Mouse (Mus musculus) midbrain, embryonic 15.5 days (tissue): ENCODE results near the gene Dstn. TPM values are rescaled to one million over a fixed set of nuclear protein-coding genes. Genes with fewer than 3 reads are reported as not detected.

ENCODE experiments used
- ATAC-seq: fragments of 200-750 bp; cut with Nextera tagmentation; replicated peaks from 2 replicates; pipeline ENCODE4 v1.8.0; 2017; ENCODE audit warnings: moderate TSS enrichment
- H3K27ac ChIP-seq: fragments of 300-500 bp; sonication (generic); 2 replicates; pipeline ENCODE4 v1.5.1; 2015; ENCODE audit warnings: mild to moderate bottlenecking, inconsistent platforms
- H3K27me3 ChIP-seq: fragments of 300-500 bp; sonication (generic); replicated peaks from 2 replicates; pipeline ENCODE4 v1.6.1; 2015; ENCODE audit warnings: inconsistent platforms
- H3K36me3 ChIP-seq: fragments of 300-500 bp; sonication (generic); replicated peaks from 2 replicates; pipeline ENCODE4 v1.6.1; 2015; ENCODE audit warnings: inconsistent platforms
- H3K4me1 ChIP-seq: fragments of 300-500 bp; sonication (generic); 2 replicates; pipeline ENCODE4 v1.6.1; 2015; ENCODE audit warnings: inconsistent platforms
- H3K4me2 ChIP-seq: fragments of 300-500 bp; sonication (generic); 2 replicates; pipeline ENCODE4 v1.6.1; 2015; ENCODE audit warnings: inconsistent platforms, mild to moderate bottlenecking, moderate library complexity
- H3K4me3 ChIP-seq: fragments of 300-500 bp; sonication (generic); 2 replicates; pipeline ENCODE4 v1.5.1; 2015; ENCODE audit warnings: mild to moderate bottlenecking, inconsistent platforms
- H3K9ac ChIP-seq: fragments of 300-500 bp; sonication (generic); 2 replicates; pipeline ENCODE4 v1.6.1; 2015; ENCODE audit warnings: mild to moderate bottlenecking, inconsistent platforms
- H3K9me3 ChIP-seq: fragments of 300-500 bp; sonication (generic); 2 replicates; pipeline ENCODE4 v1.6.1; 2016; ENCODE audit warnings: inconsistent platforms
- WGBS: fragments of 180-500 bp; shearing (Covaris S2); methylation state at CpG from one replicate; pipeline ENCODE4 v1.1.7; 2015; ENCODE audit warnings: mixed read lengths; 5-methylcytosine and 5-hydroxymethylcytosine counted together
- polyA plus RNA-seq: library from polyadenylated mRNA; unstranded; fragments of >200 nt; fragmentation: Nextera tagmentation; extraction: Ambion mirVana; gene quantifications from 2 replicates; pipeline ENCODE4 v1.2.1, GENCODE M21; 2015

The Dstn gene
- polyA plus RNA-seq, 1 experiment from 2014 or later, result 388 TPM

DNA sequence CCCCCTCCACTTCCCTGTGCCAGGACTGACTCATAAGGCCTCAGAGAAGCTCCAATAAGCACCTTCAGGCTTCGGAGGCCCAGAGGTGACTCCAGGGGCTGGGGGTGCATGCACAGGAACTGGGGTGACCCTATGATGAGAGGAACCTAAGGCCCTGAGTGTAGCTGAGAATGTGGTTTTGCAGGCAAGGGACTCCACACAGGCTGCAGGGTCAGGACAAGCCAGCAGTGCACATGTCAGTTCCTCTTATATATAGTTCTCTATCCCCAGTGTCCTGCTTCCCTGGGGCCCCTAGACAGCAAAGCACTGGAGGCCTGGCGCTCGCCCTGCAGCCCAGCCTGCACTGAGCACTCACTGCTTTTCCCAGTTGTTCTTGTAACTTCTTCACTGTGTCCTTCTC, 32.9 kb downstream of the Dstn start:
- Histone ChIP-seq H3K4me3 (no peak overlapping the region), H3K27me3 (no peaks in the 10 kb centered on the region), H3K4me2 (no peak overlapping the region), H3K4me1 (no peaks in the 10 kb centered on the region), H3K36me3 (peaks cover 39% of the 10 kb centered on the region), H3K27ac (no peak overlapping the region), H3K9me3 (no peaks in the 10 kb centered on the region), H3K9ac (no peak overlapping the region)
- no peak for ATAC-seq
- WGBS, result 96% methylated on average over 3 of the region's 3 CpGs

GRCm38 (mm10) chr2:143948416-143948815, 33.3 kb downstream of the Dstn start:
- no peak overlapping the region for H3K27ac ChIP-seq
- peaks cover 41% of the 10 kb centered on the region for H3K36me3 ChIP-seq
- H3K4me2 ChIP-seq, result no peak overlapping the region
- no peaks in the 10 kb centered on the region for H3K27me3 ChIP-seq
- ATAC-seq, result no peak
- H3K9me3 ChIP-seq, result no peaks in the 10 kb centered on the region
- H3K4me1 ChIP-seq, result no peaks in the 10 kb centered on the region
- WGBS, result 88% methylated on average over 4 of the region's 4 CpGs
- no peak overlapping the region for H3K4me3 ChIP-seq
- no peak overlapping the region for H3K9ac ChIP-seq

DNA sequence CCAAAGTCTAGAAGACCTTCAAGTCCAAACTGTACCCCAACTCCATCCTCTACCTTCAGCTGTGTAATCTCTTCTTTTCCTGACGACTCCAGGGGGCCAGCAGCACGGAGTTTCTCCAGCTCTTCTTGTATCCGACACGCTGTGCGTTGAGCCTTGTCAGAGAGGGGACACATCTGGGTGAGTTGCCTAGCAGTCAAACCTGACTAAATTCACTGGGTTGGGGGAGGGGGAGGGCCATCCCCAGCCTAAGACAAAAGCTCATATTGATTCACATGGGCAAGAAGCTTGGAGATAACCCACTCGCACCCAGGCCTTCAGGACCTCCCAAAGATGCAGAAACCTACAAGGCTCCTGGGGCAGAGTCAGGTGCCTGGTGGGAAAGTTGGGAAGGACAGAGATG, 34.1 kb downstream of the Dstn start:
- 94% methylated on average over 6 of the region's 6 CpGs for WGBS
- H3K27ac ChIP-seq, result no peak overlapping the region
- H3K36me3 ChIP-seq, result peaks cover 40% of the 10 kb centered on the region

GRCm38 (mm10) chr2:143950290-143951027, 35.3 kb downstream of the Dstn start:
- ATAC-seq, result no peak
- Histone ChIP-seq H3K27me3 (no peaks in the 10 kb centered on the region), H3K9ac (no peak overlapping the region), H3K27ac (no peak overlapping the region), H3K4me1 (no peaks in the 10 kb centered on the region), H3K36me3 (peaks cover 35% of the 10 kb centered on the region), H3K4me2 (no peak overlapping the region), H3K9me3 (no peaks in the 10 kb centered on the region), H3K4me3 (no peak overlapping the region)
- 74% methylated on average over 5 of the region's 5 CpGs for WGBS

More for the DNA sequence above, 34.1 kb downstream of the Dstn start:
- H3K4me3 ChIP-seq, result no peak overlapping the region
- no peaks in the 10 kb centered on the region for H3K27me3 ChIP-seq
- H3K4me1 ChIP-seq, result no peaks in the 10 kb centered on the region
- no peak overlapping the region for H3K9ac ChIP-seq
- H3K9me3 ChIP-seq, result no peaks in the 10 kb centered on the region
- no peak for ATAC-seq
- no peak overlapping the region for H3K4me2 ChIP-seq

DNA sequence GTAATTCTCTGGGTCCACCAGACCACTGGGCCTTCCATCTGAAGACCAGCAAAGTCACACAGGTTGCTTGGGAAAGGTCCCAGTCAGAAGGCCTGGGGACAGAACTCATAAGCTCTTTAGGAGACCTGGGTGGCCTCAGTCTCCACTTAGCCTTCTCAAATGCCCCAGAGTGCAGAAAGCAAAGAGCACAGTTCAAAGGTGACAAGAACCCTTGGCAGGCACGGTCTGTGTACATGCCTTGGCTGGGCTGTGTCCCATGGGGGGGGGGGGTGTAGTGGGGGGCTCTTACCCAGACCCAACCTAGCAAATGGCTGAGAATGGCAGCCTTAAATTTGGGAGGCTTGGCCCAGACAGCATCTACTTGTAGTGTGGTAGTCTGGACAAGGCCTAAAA, 35.9 kb downstream of the Dstn start:
- H3K36me3 ChIP-seq, result peaks cover 33% of the 10 kb centered on the region; the same call in 1 of the 2 replicates
- H3K4me1 ChIP-seq, result no peaks in the 10 kb centered on the region
- H3K9ac ChIP-seq, result no peak overlapping the region
- H3K4me2 ChIP-seq, result no peak overlapping the region
- no peak for ATAC-seq
- 89% methylated on average over 1 of the region's 1 CpGs for WGBS
- H3K9me3 ChIP-seq, result no peaks in the 10 kb centered on the region
- H3K27ac ChIP-seq, result no peak overlapping the region
- H3K27me3 ChIP-seq, result no peaks in the 10 kb centered on the region
- H3K4me3 ChIP-seq, result no peak overlapping the region

DNA sequence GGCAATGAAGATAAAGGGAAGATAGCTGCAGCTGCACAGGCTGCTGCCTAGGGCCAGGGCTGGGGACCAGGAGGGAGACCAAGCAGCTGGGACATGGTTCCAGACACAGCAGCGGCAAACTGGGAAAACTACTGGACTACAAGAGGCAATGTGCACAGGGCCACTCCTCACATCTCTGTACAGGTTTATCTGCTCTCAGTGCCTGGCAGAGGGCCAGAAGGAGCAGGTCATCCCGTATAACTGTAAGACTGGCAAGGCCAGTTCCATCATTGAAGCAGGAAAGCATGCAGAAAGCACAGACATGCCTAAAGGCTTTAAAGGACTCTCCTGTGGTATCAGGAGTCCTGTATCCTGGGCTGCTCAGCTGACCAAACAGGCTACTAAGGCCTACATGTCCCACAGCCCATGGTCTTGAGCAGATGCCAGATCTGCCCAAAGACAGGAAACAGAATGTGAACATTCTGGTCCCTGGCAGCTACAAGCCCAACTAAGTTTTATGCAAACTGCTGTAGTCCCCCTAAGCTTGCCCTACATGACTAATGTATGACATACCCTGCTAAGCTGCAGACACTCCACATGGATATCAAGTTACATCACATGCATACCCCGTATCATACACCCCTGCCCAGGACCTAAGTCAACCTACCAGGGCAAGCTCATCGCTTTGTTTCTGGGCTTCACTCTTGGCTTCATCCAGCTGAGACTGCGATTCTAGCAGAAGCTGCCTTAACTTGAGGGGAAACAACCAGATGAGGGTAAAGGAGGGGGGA, 36.6 kb downstream of the Dstn start:
- H3K4me1 ChIP-seq, result no peaks in the 10 kb centered on the region
- 92% methylated on average over 5 of the region's 5 CpGs for WGBS
- no peak overlapping the region for H3K4me2 ChIP-seq
- no peak overlapping the region for H3K27ac ChIP-seq
- H3K4me3 ChIP-seq, result no peak overlapping the region
- H3K27me3 ChIP-seq, result no peaks in the 10 kb centered on the region
- no peak overlapping the region for H3K9ac ChIP-seq
- no peaks in the 10 kb centered on the region for H3K9me3 ChIP-seq
- no peak for ATAC-seq
- peaks cover 34% of the 10 kb centered on the region; the same call in 1 of the 2 replicates for H3K36me3 ChIP-seq

DNA sequence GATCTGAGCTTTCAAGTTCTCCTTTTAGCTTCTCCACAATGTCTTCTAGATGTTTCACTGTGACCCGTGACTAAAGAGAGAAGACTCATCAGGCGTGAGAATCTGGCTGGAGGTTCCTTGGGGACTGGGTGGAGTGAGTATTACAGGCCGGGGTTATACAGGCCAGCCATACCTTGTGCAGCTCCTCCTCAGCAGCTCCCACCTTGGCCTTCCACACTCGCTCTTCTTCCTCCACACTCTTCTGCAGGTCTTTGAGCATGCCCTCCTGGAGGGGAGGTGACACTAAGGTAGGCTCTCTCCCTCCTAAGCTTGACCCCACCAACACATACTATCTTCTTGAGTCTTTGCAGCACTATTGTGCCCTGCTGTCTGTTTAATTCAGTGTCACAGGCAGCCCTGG, 38.8 kb downstream of the Dstn start:
- 94% methylated on average over 4 of the region's 4 CpGs for WGBS
- no peak overlapping the region for H3K9ac ChIP-seq
- ATAC-seq, result no peak
- no peak overlapping the region for H3K4me2 ChIP-seq
- no peaks in the 10 kb centered on the region for H3K27me3 ChIP-seq
- H3K36me3 ChIP-seq, result peaks cover 40% of the 10 kb centered on the region; the same call in 1 of the 2 replicates
- H3K9me3 ChIP-seq, result no peaks in the 10 kb centered on the region
- H3K27ac ChIP-seq, result no peak overlapping the region
- no peaks in the 10 kb centered on the region for H3K4me1 ChIP-seq
- no peak overlapping the region for H3K4me3 ChIP-seq

DNA sequence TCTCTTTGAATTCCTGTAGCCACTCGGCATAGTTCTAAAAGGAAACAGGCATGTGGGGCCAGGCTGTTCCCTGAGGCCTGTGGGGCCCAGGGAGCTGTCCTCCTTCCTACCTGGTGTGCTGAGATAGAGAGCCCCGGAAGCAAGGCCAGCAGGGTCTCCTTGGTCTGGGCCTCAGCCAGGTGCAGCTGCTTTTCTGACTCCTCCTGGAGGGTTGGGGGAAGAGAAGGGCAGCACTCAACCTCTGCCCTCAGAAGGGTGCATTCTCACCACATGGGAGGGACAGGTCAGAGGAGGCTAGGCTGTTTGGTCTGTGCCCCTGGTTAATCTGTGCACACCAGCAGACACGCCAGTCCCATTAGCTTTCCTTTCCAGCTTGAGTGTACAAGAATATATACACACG, 39.9 kb downstream of the Dstn start:
- 90% methylated on average over 4 of the region's 4 CpGs for WGBS
- peaks cover 33% of the 10 kb centered on the region; the same call in 1 of the 2 replicates for H3K36me3 ChIP-seq

GRCm38 (mm10) chr2:143955746-143956145, 40.6 kb downstream of the Dstn start:
- Histone ChIP-seq H3K4me1 (no peaks in the 10 kb centered on the region), H3K9me3 (no peaks in the 10 kb centered on the region), H3K36me3 (peaks cover 33% of the 10 kb centered on the region; the same call in 1 of the 2 replicates), H3K4me3 (no peak overlapping the region), H3K9ac (no peak overlapping the region), H3K4me2 (no peak overlapping the region), H3K27ac (no peak overlapping the region), H3K27me3 (no peaks in the 10 kb centered on the region)
- no peak for ATAC-seq
- WGBS, result 97% methylated on average over 4 of the region's 4 CpGs

More for the DNA sequence above, 39.9 kb downstream of the Dstn start:
- Histone ChIP-seq H3K4me1 (no peaks in the 10 kb centered on the region), H3K27me3 (no peaks in the 10 kb centered on the region), H3K4me2 (no peak overlapping the region), H3K27ac (no peak overlapping the region), H3K9me3 (no peaks in the 10 kb centered on the region), H3K9ac (no peak overlapping the region), H3K4me3 (no peak overlapping the region)
- ATAC-seq, result no peak

DNA sequence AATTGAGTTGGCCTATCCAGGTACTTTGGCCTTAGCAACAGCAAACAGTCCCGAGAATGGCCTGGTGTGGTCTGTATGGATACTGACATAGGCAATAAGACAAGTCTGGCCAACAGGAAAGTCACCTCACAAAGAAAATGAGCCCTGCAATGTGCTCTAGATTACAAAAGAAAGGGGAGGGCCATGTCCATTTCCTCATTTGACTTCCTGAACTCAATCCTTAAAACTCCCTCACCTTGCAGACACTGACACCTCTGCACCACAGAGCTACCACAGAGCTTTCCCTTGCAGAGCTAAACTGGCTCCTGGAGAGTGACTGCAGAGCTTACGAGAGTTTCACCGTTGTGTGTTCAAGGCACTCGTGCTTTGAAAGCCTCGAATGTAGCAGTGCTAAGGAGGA, 47.1 kb downstream of the Dstn start:
- H3K36me3 ChIP-seq, result peaks cover 36% of the 10 kb centered on the region; the same call in 1 of the 2 replicates
- no peaks in the 10 kb centered on the region for H3K9me3 ChIP-seq
- H3K4me1 ChIP-seq, result no peaks in the 10 kb centered on the region
- no peak overlapping the region for H3K4me2 ChIP-seq
- H3K27ac ChIP-seq, result no peak overlapping the region
- no peak overlapping the region for H3K9ac ChIP-seq
- WGBS, result 98% methylated on average over 5 of the region's 5 CpGs
- no peak overlapping the region for H3K4me3 ChIP-seq
- no peaks in the 10 kb centered on the region for H3K27me3 ChIP-seq
- no peak for ATAC-seq

GRCm38 (mm10) chr2:143963318-143963717, 48.2 kb downstream of the Dstn start:
- H3K9me3 ChIP-seq, result no peaks in the 10 kb centered on the region
- no peak overlapping the region for H3K4me3 ChIP-seq
- ATAC-seq, result no peak
- no peaks in the 10 kb centered on the region for H3K4me1 ChIP-seq
- H3K36me3 ChIP-seq, result peaks cover 31% of the 10 kb centered on the region; the same call in 1 of the 2 replicates
- H3K4me2 ChIP-seq, result no peak overlapping the region
- no peaks in the 10 kb centered on the region for H3K27me3 ChIP-seq
- 96% methylated on average over 1 of the region's 1 CpGs for WGBS
- H3K9ac ChIP-seq, result no peak overlapping the region
- H3K27ac ChIP-seq, result no peak overlapping the region

- no peaks in the 10 kb centered on the region for H3K4me1 ChIP-seq
- no peaks in the 10 kb centered on the region for H3K27me3 ChIP-seq
- H3K4me3 ChIP-seq, result no peak overlapping the region
- H3K9ac ChIP-seq, result no peak overlapping the region
- H3K4me2 ChIP-seq, result no peak overlapping the region
- peaks cover 19% of the 10 kb centered on the region; the same call in 1 of the 2 replicates for H3K36me3 ChIP-seq
- WGBS, result 93% methylated on average over 7 of the region's 7 CpGs
- no peaks in the 10 kb centered on the region for H3K9me3 ChIP-seq
- H3K27ac ChIP-seq, result no peak overlapping the region
- no peak for ATAC-seq
Measured at GRCm38 (mm10) chr2:143969260-143969659, 54.1 kb downstream of the Dstn start.
